Mouse (Mus musculus) myocyte (in vitro differentiated cells): ENCODE measurements around the gene Prps1l3. TPM values are rescaled to one million over a fixed set of nuclear protein-coding genes. Genes with fewer than 3 reads are reported as not detected.
A peak's percentile ranks its signal among the peaks of the same experiment; 100 is the strongest.

Experiments used
- H3K27me3 ChIP-seq: one replicate; pipeline ENCODE4 v1.6.1; 2011; ENCODE audit not compliant: control insufficient read depth, insufficient read depth, insufficient read length
- H3K36me3 ChIP-seq: one replicate; pipeline ENCODE4 v1.6.1; 2011; ENCODE audit not compliant: control insufficient read depth, insufficient read depth
- H3K4me2 ChIP-seq: one replicate; pipeline ENCODE4 v1.6.1; 2011; ENCODE audit warnings: low read depth, control low read depth
- H3K4me3 ChIP-seq: one replicate; pipeline ENCODE4 v1.5.1; 2011; ENCODE audit warnings: mild to moderate bottlenecking, control low read depth, moderate library complexity
- H3K79me2 ChIP-seq: one replicate; pipeline ENCODE4 v1.6.1; 2011; ENCODE audit not compliant: control insufficient read depth, insufficient read depth
- H3ac ChIP-seq: one replicate; pipeline ENCODE4 v1.6.1; 2011; ENCODE audit not compliant: control insufficient read depth, insufficient read length
- CEBPB ChIP-seq: IDR thresholded peaks from 2 replicates; pipeline ENCODE4 v1.6.1; 2011; ENCODE audit warnings: mild to moderate bottlenecking, moderate library complexity; ENCODE audit not compliant: poor library complexity, insufficient read depth, severe bottlenecking
- E2F4 ChIP-seq: IDR thresholded peaks from one replicate; pipeline ENCODE4 v1.6.1; 2011; ENCODE audit warnings: mild to moderate bottlenecking, control low read depth, moderate library complexity; ENCODE audit not compliant: insufficient read depth
- MAX ChIP-seq: IDR thresholded peaks from one replicate; pipeline ENCODE4 v1.6.1; 2011; ENCODE audit warnings: low read depth, mild to moderate bottlenecking, control low read depth
- MYOD1 ChIP-seq, 3 experiments: IDR thresholded peaks; one replicate each; pipeline ENCODE4 v1.6.1; 2011; ENCODE audit warnings: control low read depth in 2 of 3, low read depth in 2 of 3, mild to moderate bottlenecking in 2 of 3, moderate library complexity in 1 of 3; ENCODE audit not compliant: insufficient read length in 2 of 3, control insufficient read depth in 1 of 3
- MYOG ChIP-seq, 3 experiments: IDR thresholded peaks; one replicate each; pipeline ENCODE4 v1.6.1; 2011; ENCODE audit warnings: control low read depth in 2 of 3, low read depth in 2 of 3, mild to moderate bottlenecking in 2 of 3; ENCODE audit not compliant: insufficient read length in 2 of 3, control insufficient read depth in 1 of 3, insufficient read depth in 1 of 3
- POLR2A ChIP-seq: IDR thresholded peaks from one replicate; pipeline ENCODE4 v1.6.1; 2011; ENCODE audit warnings: low read depth, mild to moderate bottlenecking, control low read depth, moderate library complexity; ENCODE audit not compliant: insufficient read length
- POLR2AphosphoS2 ChIP-seq: IDR thresholded peaks from one replicate; pipeline ENCODE4 v1.6.1; 2011; ENCODE audit warnings: low read depth, control low read depth; ENCODE audit not compliant: insufficient read length
- REST ChIP-seq: IDR thresholded peaks from one replicate; pipeline ENCODE4 v1.6.1; 2011; ENCODE audit warnings: mild to moderate bottlenecking, control low read depth, moderate library complexity; ENCODE audit not compliant: insufficient read depth, insufficient read length
- SRF ChIP-seq: IDR thresholded peaks from one replicate; pipeline ENCODE4 v1.6.1; 2011; ENCODE audit warnings: low read depth; ENCODE audit not compliant: control insufficient read depth, insufficient read length
- TCF12 ChIP-seq: IDR thresholded peaks from one replicate; pipeline ENCODE4 v1.6.1; 2011; ENCODE audit warnings: mild to moderate bottlenecking, control low read depth; ENCODE audit not compliant: poor library complexity, insufficient read depth, severe bottlenecking
- TCF3 ChIP-seq: IDR thresholded peaks from one replicate; pipeline ENCODE4 v1.6.1; 2011; ENCODE audit warnings: low read depth, control low read depth; ENCODE audit not compliant: insufficient read length
- USF1 ChIP-seq: IDR thresholded peaks from one replicate; pipeline ENCODE4 v1.6.1; 2011; ENCODE audit warnings: low read depth, mild to moderate bottlenecking, control low read depth, moderate library complexity
- polyA plus RNA-seq: library from polyadenylated mRNA; unstranded; fragments of >200 nt; fragmentation: generic; extraction: Trizol; gene quantifications from one replicate; pipeline ENCODE4 v1.2.1, GENCODE M21; 2012; ENCODE audit warnings: missing spikeins

Prps1l3 gene
- polyA plus RNA-seq, 1 experiment = 10.5 TPM

- Histone ChIP-seq H3K4me3 (no peak overlapping the region), H3K4me2 (no peak overlapping the region), H3K36me3 (no peaks in the 10 kb centered on the region), H3K27me3 (no peaks in the 10 kb centered on the region), H3K79me2 (peaks cover 10% of the 10 kb centered on the region), H3ac (no peak overlapping the region)
- TF ChIP-seq USF1 = no peak
- no peak for TF ChIP-seq POLR2A
- TF ChIP-seq MAX = no peak
- no peak for TF ChIP-seq POLR2AphosphoS2
- no peak for TF ChIP-seq TCF3
- no peak for TF ChIP-seq E2F4
- no peak for TF ChIP-seq SRF
- TF ChIP-seq CEBPB = no peak
- no peak for TF ChIP-seq MYOD1 (IDR thresholded peaks at IDR 0.05; ENCODE audit: control insufficient read depth in 1 of 3, insufficient read length in 2 of 3, low read depth in 2 of 3)
Measured at GRCm38 (mm10) chr12:57226411-57226810, 3.8 kb upstream of the Prps1l3 start.

DNA sequence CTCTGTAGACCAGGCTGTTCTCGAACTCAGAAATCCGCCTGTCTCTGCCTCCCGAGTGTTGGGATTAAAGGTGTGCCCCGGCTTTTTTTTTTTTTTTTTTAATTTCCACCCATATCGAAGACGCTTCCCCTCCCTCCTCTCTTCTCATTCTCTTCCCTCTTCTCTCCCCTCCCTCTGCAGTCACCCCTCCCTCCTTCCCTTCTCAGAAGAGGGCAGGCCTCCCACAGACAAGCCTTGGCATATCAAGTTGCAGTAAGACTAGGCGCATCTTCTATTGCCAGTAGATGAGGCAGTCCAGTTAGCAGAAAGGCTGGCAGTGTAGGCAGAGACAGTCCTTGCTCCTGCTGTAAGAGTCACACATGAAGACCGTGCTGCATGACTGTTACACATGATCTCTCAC lies 2.4 kb upstream of the Prps1l3 start:
- H3K79me2 ChIP-seq = peaks cover 23% of the 10 kb centered on the region
- H3K4me2 ChIP-seq = no peak overlapping the region
- no peaks in the 10 kb centered on the region for H3K36me3 ChIP-seq
- no peak for TF ChIP-seq TCF12
- TF ChIP-seq POLR2AphosphoS2 = no peak
- TF ChIP-seq CEBPB = no peak
- no peak for TF ChIP-seq SRF
- no peak for TF ChIP-seq REST
- TF ChIP-seq MYOG (IDR thresholded peaks at IDR 0.05; ENCODE audit: control insufficient read depth in 1 of 3, insufficient read depth in 1 of 3, insufficient read length in 2 of 3, low read depth in 2 of 3) = no peak
- TF ChIP-seq MYOD1 (IDR thresholded peaks at IDR 0.05; ENCODE audit: control insufficient read depth in 1 of 3, insufficient read length in 2 of 3, low read depth in 2 of 3) = no peak
- TF ChIP-seq E2F4 = no peak
- no peak overlapping the region for H3ac ChIP-seq
- no peaks in the 10 kb centered on the region for H3K27me3 ChIP-seq
- no peak overlapping the region for H3K4me3 ChIP-seq

GRCm38 (mm10) chr12:57229703-57230102 lies 509 bp upstream of the Prps1l3 start:
- no peak for TF ChIP-seq REST
- TF ChIP-seq TCF3 = no peak
- TF ChIP-seq POLR2A = no peak
- TF ChIP-seq SRF = no peak
- TF ChIP-seq E2F4 = no peak
- no peak for TF ChIP-seq POLR2AphosphoS2

GRCm38 (mm10) chr12:57231085-57231875 lies 1.1 kb downstream of the Prps1l3 start:
- TF ChIP-seq POLR2AphosphoS2 = no peak
- no peak for TF ChIP-seq POLR2A
- no peak for TF ChIP-seq SRF
- TF ChIP-seq MAX = no peak
- TF ChIP-seq MYOD1 (IDR thresholded peaks at IDR 0.05; ENCODE audit: control insufficient read depth in 1 of 3, insufficient read length in 2 of 3, low read depth in 2 of 3) = no peak
- no peak for TF ChIP-seq E2F4
- no peak for TF ChIP-seq REST
- TF ChIP-seq MYOG (IDR thresholded peaks at IDR 0.05; ENCODE audit: control insufficient read depth in 1 of 3, insufficient read depth in 1 of 3, insufficient read length in 2 of 3, low read depth in 2 of 3) = no peak
- TF ChIP-seq TCF3 = no peak
- no peak for TF ChIP-seq USF1
- TF ChIP-seq CEBPB = no peak
- TF ChIP-seq TCF12 = no peak
- H3K36me3 ChIP-seq = peaks cover 4% of the 10 kb centered on the region
- no peaks in the 10 kb centered on the region for H3K27me3 ChIP-seq
- H3K4me2 ChIP-seq = peak overlapping the region; percentile 75
- H3K79me2 ChIP-seq = peaks cover 56% of the 10 kb centered on the region
- H3ac ChIP-seq = peak overlapping the region; percentile 70
- H3K4me3 ChIP-seq = peak overlapping the region; percentile 64

More at GRCm38 (mm10) chr12:57229703-57230102, 509 bp upstream of the Prps1l3 start:
- Histone ChIP-seq H3K79me2 (peaks cover 40% of the 10 kb centered on the region), H3K4me2 (peak overlapping the region; percentile 98), H3K4me3 (peak overlapping the region; percentile 64), H3K27me3 (no peaks in the 10 kb centered on the region), H3K36me3 (no peaks in the 10 kb centered on the region), H3ac (no peak overlapping the region)

GRCm38 (mm10) chr12:57233386-57233785 lies 3.2 kb downstream of the Prps1l3 start:
- Histone ChIP-seq H3K4me3 (no peak overlapping the region), H3ac (no peak overlapping the region)

More at GRCm38 (mm10) chr12:57233386-57233785, 3.2 kb downstream of the Prps1l3 start:
- H3K36me3 ChIP-seq = peaks cover 6% of the 10 kb centered on the region
- peaks cover 72% of the 10 kb centered on the region for H3K79me2 ChIP-seq
- no peaks in the 10 kb centered on the region for H3K27me3 ChIP-seq
- no peak overlapping the region for H3K4me2 ChIP-seq
- TF ChIP-seq TCF3 (no peak), USF1 (no peak), REST (no peak), SRF (no peak), TCF12 (no peak), CEBPB (no peak), POLR2AphosphoS2 (no peak), POLR2A (no peak), MAX (no peak), E2F4 (no peak), MYOD1 (IDR thresholded peaks at IDR 0.05; ENCODE audit: control insufficient read depth in 1 of 3, insufficient read length in 2 of 3, low read depth in 2 of 3) (no peak), MYOG (IDR thresholded peaks at IDR 0.05; ENCODE audit: control insufficient read depth in 1 of 3, insufficient read depth in 1 of 3, insufficient read length in 2 of 3, low read depth in 2 of 3) (no peak)
